Mouse (Mus musculus) brain, embryonic 14.5 days (tissue): ENCODE data around the gene Ncbp3. TPM values are rescaled to one million over a fixed set of nuclear protein-coding genes. Genes with fewer than 3 reads are reported as not detected.

Source experiments
- DNase-seq: peaks from one replicate; pipeline ENCODE4 v3.0.0-alpha.2; 2011; ENCODE audit warnings: low read depth
- CTCF ChIP-seq: fragments of 200-500 bp; IDR thresholded peaks from 2 replicates; pipeline ENCODE4 v1.5.1; 2012; ENCODE audit warnings: inconsistent platforms, mild to moderate bottlenecking, moderate library complexity, borderline replicate concordance; ENCODE audit not compliant: insufficient read depth, insufficient read length; ENCODE audit errors: extremely low read depth
- POLR2A ChIP-seq: fragments of 200-500 bp; IDR thresholded peaks from 2 replicates; pipeline ENCODE4 v1.6.1; 2012; ENCODE audit warnings: mild to moderate bottlenecking, inconsistent platforms, borderline replicate concordance; ENCODE audit not compliant: poor library complexity, insufficient read depth, insufficient read length, severe bottlenecking; ENCODE audit errors: extremely low read depth
- polyA plus RNA-seq: library from polyadenylated mRNA; depleted of rRNA; stranded (reverse); fragments of >200 nt; gene quantifications from 2 replicates; pipeline ENCODE4 v1.2.3, GENCODE M21; 2012; rRNA removed

Gene Ncbp3
- 5.5 and 8.3 TPM in 2 replicates for polyA plus RNA-seq

DNA sequence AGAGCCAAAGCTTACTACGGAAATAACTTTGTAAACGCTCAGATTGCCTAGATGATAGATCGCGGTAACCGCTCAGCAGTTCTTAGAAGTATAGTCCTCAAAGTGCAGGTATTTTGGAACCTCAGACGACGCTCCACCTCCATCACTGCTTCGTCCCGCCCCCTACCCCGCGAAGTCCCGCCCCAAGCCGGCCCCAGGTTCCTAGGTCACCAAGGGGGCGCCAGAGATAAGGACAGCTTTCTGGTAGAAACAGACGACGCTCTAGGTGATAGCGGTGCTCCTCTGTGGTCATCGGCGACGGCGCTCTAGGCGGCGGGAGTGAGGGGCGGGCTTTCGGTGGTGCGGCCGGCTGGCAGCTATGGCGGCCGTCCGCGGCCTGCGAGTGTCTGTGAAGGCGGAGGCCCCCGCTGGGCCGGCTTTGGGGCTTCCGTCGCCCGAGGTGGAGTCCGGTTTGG lies at the start of gene Ncbp3:
Gene Ncbp3, plus strand, starts transcription at position 242 of the 455 bp plus-strand sequence.
- DNase-seq, result peak; percentile 99
- TF ChIP-seq POLR2A (peak; percentile 83), CTCF (peak; percentile 73)

DNA sequence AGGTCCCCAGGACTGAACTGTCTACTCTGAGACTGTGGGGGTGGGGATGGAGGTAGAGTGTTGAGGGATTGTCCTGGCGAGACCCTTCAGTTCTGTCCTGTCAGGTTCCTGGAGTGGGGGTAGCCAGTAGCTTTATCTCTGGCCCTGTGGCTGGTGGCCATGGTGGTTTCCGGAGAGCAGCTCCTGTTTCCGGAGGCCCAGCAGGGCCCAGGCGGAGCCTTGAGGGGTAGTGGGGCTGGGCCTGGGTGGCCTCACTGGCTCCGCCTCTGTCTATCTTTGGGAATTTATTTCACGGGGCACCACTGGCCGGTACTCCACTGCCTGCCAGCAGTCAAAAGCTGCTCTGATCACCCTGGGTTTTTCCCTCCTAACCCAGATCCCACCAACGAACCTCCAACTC lies 48.8 kb upstream of the Ncbp3 start, which contains the start of gene P2rx1:
Gene P2rx1, plus strand, starts transcription at position 333 of the 400 bp plus-strand sequence.
- DNase-seq, result no peak
- TF ChIP-seq POLR2A (no peak), CTCF (no peak)

DNA sequence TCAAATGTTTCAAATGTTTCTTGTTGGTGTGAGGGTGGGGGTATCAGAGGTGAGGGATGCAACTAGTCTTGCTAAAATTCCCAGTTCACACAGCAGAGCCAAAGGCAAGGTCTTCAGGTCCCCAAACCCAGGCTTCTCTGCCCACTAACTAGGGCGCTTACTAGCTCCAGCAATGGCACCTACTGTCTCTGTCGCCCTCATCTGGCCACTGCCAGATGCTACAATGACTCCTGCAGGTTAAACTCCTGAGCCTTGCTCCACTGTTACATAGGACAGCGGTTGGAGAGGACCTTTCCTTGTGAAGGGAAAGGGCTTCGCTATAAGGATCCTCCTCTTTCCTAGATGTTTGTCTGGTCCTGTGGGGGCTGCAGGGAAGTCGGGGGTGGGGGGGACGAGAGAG lies 46.6 kb upstream of the Ncbp3 start:
- DNase-seq, result peak; percentile 62
- TF ChIP-seq POLR2A, result no peak
- peak; percentile 82 for TF ChIP-seq CTCF

DNA sequence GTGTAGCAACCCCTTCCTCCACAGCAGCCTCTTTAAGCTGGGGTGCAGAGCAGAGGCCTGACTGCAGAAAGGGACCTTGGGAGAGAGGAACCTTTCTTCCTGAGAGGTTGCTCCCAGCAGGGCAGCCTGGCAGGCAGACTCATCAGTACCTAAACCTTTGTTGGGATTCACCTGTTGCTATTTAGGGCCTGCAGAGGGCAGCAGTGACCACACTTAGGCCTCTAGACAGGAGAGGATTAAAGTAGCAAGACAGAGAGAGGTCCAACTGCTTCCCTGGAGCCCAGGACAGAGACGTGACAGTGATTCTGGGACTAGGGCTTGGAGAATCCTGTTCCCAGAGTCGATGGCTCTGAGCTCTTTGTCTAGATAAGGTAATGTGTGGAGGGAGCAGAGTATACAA lies 41.2 kb upstream of the Ncbp3 start:
- DNase-seq, result peak; percentile 81
- peak; percentile 73; the same call in 1 of the 2 replicates for TF ChIP-seq CTCF
- TF ChIP-seq POLR2A, result no peak

DNA sequence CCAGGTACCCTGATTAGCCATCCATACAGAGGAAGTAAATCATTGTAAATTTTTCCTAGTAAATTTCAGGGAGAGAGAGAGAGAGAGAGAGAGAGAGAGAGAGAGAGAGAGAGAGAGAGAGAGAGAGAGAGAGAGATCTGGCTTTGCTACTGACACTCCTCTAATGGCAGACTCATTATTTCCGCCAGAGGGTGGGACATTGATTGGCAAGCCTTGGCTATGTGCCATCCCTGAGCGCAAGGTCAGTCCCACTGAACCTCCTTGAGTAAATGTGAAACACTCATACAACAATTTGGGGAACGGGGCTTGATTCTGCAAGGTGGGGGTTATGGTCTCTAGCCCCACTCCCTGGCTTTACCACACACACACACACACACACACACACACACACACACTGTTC lies 40.5 kb upstream of the Ncbp3 start:
- TF ChIP-seq CTCF (no peak), POLR2A (no peak)
- DNase-seq, result peak; percentile 62

DNA sequence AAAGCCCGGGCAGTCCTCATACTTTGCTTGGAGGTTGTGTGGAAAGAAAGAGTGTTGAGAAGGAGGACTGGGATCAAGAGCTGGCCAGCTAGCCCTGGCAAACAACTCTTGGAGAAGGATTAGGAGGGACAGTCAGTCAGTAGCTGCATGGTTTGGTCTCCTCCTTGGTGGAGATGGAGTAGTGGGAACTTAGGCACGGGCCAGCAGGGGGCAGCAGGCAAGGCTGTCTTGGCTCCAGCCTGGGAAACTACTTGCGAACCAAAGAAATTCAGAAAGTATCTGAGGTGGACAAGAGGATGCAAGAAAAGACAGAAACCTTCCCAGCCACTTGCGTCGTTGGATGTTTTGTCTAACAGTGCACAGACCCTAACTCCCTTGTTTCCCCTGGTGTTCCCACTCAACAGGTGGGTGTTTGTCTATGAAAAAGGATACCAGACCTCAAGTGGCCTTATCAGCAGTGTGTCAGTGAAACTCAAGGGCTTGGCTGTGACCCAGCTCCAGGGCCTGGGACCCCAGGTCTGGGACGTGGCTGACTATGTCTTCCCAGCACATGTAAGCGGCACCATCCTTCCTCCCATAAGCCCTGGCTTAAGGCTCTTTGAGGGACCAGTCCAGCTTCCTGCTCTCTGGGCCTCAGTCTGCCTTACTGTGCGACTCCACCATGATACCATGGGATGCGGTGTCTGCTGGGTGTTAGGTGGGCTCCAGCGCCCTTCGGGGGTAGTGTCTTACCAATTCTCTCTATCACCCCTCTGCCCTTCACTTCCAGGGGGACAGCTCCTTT lies 39.7 kb upstream of the Ncbp3 start:
- TF ChIP-seq CTCF (peak; percentile 85), POLR2A (no peak)
- peak; percentile 60 for DNase-seq

DNA sequence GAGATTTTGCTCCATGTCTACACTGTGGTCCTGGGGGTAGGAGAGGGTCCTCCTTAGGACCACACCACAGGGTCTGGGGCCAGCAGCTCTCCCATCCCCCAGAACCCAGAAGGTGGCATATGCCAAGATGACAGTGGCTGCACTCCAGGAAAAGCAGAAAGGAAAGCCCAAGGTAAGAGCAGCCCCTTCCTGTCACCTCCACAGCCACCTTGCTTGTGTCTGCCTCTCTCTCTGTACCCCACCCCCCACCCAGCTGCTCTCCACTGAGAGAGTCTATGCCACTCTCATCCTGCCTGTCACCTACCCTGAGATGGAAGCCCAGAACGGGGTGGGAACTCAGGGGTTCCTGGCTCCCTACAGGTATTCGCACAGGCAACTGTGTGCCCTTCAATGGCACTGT lies 38.8 kb upstream of the Ncbp3 start:
- TF ChIP-seq CTCF, result no peak
- TF ChIP-seq POLR2A, result no peak
- no peak for DNase-seq

DNA sequence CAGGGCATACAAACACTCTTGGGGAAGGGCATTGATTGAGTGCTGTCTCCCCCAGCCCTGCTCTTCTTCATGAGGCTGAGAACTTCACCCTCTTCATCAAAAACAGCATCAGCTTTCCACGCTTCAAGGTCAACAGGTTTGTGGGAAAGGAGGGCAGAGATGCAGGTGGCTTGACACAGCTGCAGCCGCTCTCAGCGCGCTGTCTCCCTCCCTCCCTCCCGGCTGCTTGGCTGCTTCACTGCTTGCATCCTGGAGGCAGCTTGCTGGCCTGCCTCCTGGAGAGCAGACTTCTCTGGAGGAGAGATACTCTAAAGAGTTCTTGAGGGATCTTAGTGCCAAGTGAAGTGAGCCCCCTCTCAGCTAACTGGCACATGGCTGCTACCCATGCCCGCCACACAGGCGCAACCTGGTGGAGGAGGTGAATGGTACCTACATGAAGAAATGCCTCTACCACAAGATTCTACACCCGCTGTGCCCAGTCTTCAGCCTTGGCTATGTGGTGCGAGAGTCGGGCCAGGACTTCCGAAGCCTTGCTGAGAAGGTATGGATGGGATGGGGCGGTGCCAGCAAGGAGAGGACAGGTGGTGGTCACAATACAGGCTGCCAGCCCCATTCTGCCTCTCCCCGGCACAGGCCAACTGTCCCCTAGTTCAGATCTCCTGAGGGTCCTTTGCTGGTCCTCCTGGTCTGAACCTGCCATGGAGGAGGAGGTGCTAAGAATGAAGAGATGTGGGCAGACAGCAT lies 37.9 kb upstream of the Ncbp3 start:
- TF ChIP-seq CTCF (no peak), POLR2A (no peak)
- no peak for DNase-seq

DNA sequence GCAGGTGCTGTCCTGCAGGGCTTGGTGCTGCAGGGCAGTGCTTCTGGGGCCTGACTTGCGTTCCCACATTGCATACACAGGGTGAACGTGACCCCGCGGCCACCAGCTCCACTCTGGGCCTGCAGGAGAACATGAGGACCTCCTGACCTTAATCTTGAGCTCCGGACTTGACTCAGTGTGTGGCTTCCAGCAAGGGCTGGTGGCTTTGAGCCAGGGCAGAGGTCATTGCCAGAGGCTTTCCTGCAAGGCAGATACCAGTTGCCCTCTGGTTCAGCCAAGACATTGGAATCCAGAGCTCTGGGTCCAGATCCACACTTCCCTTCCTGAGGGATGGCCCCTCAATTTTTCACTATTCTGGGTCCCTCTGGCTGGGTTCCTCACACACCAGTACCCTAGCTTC lies 33.6 kb upstream of the Ncbp3 start:
- no peak for DNase-seq
- TF ChIP-seq CTCF (no peak), POLR2A (no peak)

DNA sequence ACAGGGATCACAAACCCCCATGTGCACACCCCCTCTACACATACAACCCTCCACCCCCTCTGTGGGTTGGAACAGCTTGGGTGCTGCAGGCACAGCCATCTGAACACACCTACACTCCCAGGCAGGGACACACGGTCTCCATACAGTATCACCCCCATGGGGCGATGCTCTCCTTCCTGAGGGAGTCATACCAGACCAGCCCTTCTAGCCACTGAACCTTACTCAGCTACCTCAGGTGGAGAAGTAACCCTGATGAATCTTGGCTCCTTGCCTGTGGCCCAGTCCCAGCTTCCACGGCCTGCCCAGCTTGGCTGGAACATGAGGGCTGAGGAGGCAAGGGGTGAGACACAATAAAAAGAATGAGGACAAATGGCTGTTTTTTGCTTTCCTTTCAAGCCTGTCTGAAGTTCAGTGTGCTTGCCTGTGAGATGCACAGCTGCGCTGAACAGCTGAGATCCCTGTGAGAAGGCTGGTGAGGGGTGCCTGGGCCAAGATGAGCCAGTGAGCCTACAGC lies 32.7 kb upstream of the Ncbp3 start:
- peak; percentile 19 for DNase-seq
- TF ChIP-seq CTCF, result no peak
- TF ChIP-seq POLR2A, result no peak

DNA sequence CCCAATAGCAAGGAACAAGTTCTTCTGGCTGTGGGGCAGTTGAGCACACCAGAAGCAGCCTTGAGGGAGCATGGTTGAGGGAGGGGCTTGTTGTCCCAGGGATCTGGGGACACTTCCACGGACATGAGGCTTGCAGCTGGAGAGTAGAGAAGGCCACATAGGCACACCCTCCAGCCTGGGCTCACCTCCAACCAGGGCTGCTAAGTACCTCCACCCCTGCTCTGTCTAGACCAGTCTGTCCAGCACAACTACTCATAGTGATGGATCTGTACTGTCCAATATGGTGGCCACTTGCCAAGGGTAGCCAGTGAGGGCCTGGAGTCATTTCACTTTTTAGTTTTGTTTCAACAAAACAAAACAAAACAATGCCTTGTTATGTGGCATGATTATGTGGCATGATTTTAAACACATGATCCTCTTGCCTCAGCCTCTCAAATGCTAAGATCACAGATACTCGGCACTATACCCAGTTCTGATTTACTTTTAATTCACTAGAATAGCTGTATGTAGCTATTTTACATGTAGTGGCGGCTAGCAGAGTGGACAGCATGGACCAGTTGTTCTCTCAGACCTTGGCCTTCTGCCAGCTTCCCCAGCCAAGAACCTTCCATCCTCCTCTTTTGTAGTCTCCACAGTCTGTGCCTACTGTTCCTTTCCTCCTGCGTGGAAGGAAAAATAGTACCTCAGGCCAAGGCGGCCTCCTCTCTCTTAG lies 32.0 kb upstream of the Ncbp3 start:
- TF ChIP-seq POLR2A (no peak), CTCF (no peak)
- no peak for DNase-seq
